Mouse (Mus musculus): ENCODE data around the gene Fut2.
"Not testable (repeated sequence)": the region's sequence is repeated elsewhere in the genome, so short reads cannot be mapped to it uniquely, and the experiment has no call there.

Fut2 gene

DNA sequence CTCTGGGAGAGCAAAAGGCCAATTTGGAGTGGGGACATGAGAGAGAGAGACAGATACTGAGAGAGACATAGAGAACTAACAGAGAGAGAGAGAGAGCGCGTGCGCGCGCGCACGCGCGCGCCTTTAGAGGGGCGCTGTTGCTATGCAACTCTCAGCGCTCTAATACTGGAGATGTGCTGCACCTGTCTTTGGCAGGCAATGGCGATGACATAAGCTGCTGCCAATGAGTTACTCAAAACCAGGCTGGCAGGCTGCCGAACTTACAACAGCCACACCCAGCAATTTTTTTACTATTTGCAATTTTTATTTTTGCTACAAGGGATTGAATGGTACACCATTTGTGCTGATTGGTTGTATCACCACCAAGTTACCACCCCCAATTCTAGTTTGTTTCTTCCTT lies 1.6 kb upstream of the Fut2 start:
- no peak for DNase-seq

GRCm38 (mm10) chr7:45665303-45666138 lies 673 bp downstream of the Fut2 start:
- no peak for DNase-seq

DNA sequence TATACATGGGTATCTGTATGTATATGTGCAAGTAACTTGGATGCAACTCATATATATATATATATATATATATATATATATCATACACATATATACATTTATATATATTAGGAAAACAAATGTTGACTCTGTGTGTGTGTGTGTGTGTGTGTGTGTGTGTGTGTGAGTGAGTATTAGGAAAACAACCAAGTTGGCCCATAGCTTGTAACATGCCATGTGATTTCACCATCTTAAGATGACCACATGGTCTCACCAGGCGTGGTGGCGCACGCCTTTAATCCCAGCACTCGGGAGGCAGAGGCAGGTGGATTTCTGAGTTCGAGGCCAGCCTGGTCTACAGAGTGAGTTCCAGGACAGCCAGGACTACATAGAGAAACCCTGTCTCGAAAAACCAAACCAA lies 4.5 kb downstream of the Fut2 start:
- not testable (repeated sequence) for DNase-seq

DNA sequence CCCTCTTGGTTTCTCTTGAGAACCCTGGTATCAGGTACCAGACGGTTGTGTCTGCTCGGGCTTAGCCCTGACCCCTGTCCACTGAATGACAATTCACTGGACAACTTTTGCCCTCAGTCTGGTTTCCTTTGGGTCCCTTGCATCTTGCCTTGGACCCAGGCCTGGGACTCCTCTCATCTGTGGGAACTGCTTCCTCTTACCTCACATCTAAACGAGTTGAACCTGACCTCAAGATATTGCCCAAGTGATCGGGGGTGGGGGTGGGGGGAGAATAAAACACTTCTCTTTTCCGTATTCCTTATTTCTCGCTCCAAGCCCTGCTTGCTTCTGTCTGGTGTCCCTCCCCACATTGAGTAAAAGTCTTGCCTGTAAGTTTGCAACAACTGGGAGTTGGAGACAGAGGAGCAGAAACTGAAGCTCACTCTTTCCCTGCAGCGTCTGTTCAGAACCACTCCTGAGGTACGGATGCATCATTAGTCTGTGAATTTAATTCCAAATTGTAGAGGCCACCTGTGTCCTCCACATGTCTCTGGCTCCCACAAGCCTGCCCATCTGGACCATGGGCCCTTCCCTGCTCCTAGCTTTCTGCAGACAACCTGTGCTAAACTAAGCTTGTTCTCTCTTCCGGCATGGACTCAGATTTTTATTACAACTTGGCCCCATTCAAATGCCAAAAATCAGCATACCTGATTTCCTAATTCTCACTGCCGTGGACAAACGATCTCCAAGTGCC lies 5.3 kb downstream of the Fut2 start:
- no peak for DNase-seq

- no peak for DNase-seq
These were observed 11.7 kb downstream of the Fut2 start for GRCm38 (mm10) chr7:45654424-45655047.

GRCm38 (mm10) chr7:45650484-45650883 lies 15.7 kb downstream of the Fut2 start:
- not testable (repeated sequence) for DNase-seq

DNA sequence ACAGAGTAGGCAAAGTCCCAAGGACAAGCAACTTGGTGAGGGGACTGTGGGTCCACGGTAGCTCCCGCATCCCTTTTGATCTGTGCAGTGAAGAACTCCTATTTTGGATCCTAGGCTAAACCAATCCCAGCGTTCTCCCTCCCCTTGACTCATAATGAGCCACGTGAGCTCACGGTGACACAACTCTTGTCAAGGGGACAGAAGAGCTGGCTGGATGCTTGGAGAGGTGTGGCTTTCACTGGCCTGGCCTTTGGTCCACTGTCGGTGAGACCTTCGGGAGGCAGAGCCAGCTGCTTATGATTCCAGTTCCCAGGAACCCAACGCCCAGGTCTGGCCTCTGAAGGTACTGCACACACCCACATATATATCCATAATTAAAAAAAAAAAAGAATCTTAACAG lies 16.8 kb downstream of the Fut2 start:
- no peak for DNase-seq

DNA sequence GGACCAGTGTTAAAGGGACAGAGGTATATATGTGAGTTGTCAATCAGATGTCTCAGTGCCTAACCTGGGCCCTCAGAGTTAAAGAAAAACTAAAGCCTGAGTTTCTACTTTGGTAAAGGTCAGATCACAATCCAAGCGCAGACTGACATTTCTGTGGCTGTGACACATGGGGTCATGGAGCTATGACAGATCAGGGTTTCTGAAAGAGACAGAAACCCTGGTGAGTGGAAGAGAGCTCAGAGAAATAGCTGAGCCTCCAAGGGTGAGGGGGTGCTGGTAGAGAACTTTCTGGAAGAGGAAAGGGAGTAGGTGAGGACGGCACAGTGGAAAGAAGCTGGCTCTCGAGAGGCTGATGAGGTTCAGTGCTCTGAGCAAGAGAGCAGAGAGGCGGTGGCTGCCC lies 19.5 kb downstream of the Fut2 start:
- DNase-seq, result no peak

DNA sequence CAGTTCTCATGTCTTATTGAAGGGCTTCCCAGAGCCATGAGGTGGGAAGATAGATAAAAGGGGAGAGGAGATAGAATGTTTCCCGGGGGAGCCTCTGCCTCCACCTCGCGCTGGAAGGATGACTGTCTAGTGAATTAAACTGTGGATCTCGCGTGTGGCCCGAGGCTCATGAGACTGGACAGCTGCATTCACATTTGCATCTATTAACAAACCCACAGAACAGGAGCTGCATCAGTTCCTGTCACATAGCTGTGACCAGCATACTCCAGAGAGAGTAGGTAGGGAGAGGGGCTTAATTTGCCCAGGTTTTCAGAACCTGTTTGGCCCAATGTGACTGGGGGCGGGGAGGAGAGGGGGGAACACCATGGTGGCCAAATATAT lies 20.6 kb downstream of the Fut2 start:
- no peak for DNase-seq

GRCm38 (mm10) chr7:45644872-45645590 lies 21.2 kb downstream of the Fut2 start:
- no peak for DNase-seq

DNA sequence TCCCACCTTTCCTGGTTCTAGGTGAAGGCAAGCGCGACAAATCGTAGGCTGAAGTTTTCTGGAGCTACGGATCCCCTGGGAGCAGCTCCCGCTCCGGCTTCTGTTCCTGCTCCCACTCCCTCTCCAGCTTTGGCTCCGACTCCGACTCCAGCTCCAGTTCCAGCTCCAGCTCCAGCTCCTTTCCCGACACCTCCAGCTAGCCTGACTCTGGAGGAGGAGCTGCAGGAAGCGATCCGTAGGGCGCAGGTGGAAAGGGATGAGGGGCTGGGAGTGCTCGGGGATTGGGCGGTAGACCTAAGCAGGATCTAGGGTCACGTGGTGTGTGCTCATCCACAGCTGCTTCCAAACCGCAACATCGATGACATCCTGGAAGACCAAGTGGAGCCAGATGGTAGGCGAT lies 22.0 kb downstream of the Fut2 start:
- DNase-seq, result peak; percentile 35

GRCm38 (mm10) chr7:45643441-45644178 lies 22.6 kb downstream of the Fut2 start:
- peak; percentile 88 for DNase-seq

GRCm38 (mm10) chr7:45642503-45643255 lies 23.5 kb downstream of the Fut2 start:
- DNase-seq, result no peak

DNA sequence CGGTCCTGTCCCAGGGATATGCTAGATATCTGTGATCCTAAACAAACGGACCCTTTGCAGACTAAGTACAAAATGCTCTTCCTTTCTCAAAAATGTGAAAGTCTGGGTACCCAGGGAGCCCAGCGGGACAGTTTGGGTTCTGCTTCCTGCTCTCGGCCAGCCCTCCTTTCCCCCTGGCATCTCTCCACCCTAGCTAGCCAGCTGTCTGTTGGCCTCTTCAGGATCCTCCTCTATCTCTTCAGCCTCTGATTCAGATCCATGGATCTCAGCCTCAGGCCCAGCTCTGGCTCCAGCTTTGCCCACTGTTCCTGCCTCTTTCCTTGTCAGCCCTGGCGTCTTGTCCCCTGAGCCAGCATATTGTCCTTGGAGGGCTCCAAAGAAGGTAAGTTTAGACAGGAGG lies 24.1 kb downstream of the Fut2 start:
- DNase-seq, result no peak

DNA sequence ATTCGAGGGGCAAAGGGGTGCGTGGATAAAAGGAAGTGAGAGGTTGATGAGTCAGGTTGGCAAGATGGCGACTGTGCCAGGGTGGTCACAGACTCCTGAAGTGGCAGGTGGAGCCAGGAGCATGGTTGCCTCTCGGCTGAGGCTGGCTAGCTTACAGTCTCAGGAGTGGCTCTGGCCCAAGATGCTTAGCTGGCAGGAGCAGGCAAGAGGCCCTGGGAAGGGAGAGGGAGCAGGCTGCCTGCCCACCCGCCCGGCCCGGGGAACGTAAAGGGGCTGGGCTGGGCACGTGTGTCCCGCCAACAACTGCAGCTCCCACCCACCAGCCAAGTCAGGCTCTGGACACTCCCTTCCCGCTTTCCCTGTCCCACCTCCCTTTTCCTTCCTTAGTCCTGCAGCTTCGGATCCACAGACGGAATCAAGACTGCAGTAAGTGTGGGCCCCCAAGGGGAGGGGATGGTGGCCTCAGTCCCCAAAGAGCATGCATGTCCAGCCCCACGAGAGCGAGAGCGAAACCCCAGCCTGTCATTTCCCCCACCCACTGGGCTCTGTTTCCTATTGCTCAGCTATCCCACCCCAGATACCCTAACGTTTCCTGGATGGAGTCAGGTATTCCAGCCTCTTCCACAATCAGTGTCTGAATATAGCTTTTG lies 24.7 kb downstream of the Fut2 start:
- DNase-seq, result no peak

- DNase-seq, result no peak
These were observed 25.8 kb downstream of the Fut2 start for GRCm38 (mm10) chr7:45640191-45640957.

- no peak for DNase-seq
These were observed 26.6 kb downstream of the Fut2 start, which contains the start of gene Mamstr for GRCm38 (mm10) chr7:45639561-45640027. Gene Mamstr, plus strand, starts transcription at chr7:45639977.

DNA sequence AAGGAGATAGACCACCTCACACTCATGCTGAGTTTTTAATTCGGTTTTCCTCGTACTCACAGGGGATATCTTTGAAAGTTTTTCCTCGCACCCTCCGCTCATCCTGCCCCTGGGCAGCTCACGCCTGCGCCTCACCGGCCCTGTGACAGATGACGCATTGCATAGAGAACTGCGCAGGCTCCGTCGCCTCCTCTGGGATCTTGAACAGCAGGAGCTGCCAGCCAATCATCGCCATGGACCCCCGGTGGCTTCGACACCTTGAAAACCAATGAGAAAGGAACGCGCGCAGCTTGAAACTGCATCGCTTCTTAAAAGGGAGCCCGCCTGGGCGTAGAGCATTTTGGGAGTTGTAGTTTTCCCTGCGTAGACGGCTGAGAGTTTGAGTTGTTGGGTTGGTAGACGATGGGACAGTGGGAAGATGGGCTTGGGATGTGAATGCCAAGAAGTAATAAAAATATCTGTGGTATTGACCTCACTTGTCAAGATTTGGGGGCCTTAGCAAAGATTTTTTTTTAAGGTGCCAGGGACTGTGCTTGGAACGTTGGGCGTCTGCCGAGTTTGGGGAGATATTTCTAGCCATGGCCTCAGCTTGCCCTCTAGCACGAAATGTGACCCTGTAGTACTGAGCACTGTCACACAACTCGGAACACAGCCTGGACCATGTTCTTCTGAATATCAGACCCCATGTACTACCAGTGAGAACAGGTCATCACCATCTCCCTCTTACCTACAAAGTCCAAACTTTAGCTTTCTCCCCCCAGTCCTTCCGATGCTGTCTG lies 27.4 kb downstream of the Fut2 start:
- peak; percentile 35 for DNase-seq

DNA sequence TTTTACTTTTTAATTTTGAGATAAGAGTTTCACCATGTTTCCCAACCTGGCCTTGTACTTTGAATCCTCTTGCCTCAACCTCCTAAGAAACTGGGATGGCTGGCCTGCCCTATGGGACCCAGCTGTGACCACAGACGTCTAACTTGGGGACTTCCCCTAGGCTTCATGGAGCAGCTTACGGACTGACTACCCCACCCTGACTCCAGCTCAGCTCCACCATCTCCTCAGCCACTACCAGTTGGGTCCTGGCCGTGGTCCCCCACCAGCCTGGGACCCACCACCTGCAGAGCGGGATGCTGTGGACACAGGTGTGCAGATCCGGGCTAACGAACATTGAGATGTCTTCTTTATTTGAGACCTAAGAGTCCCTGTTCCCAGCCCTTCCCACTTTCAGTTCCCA lies 28.5 kb downstream of the Fut2 start:
- no peak for DNase-seq
